ENCODE assay signal across 8 mouse cellular contexts in genomic region chr6:134862671-134863104, GRCm38 (mm10). TPM values are rescaled to one million over a fixed set of nuclear protein-coding genes. Genes with fewer than 3 reads are reported as not detected.
A peak's percentile ranks its signal among the peaks of the same experiment; 100 is the strongest.
DNase-seq lines count a peak whose midpoint lies in the region; ATAC-seq lines count a peak whose summit lies in the region.

No protein-coding gene starts in this region.

- H3K4me3 ChIP-seq in lung, embryonic 15.5 days: peak overlapping the region; percentile 20
- H3K4me3 ChIP-seq in embryonic facial prominence, embryonic 15.5 days (replicated peaks): peak overlapping the region; percentile 35
- peak overlapping the region; percentile 25 for H3K4me3 ChIP-seq in hindbrain, embryonic 11.5 days (ENCODE audit: low read depth, low read length)
- peak overlapping the region; percentile 37 for H3K4me3 ChIP-seq in midbrain, embryonic 13.5 days (replicated peaks)

- no peaks in the 10 kb centered on the region for H3K9me3 ChIP-seq in lung, embryonic 15.5 days
- no peaks in the 10 kb centered on the region for H3K9me3 ChIP-seq in embryonic facial prominence, embryonic 15.5 days (replicated peaks)
- no peaks in the 10 kb centered on the region for H3K9me3 ChIP-seq in hindbrain, embryonic 11.5 days (ENCODE audit: control insufficient read depth, low read length)
- H3K9me3 ChIP-seq in midbrain, embryonic 13.5 days: no peaks in the 10 kb centered on the region

- WGBS in lung, embryonic 15.5 days: 17% methylated on average over 13 of the region's 13 CpGs
- 7% methylated on average over 13 of the region's 13 CpGs for WGBS in embryonic facial prominence, embryonic 15.5 days
- 10% methylated on average over 13 of the region's 13 CpGs for WGBS in hindbrain, embryonic 11.5 days
- WGBS in midbrain, embryonic 13.5 days: 6% methylated on average over 13 of the region's 13 CpGs

- H3K27ac ChIP-seq in lung, embryonic 15.5 days: peak overlapping the region; percentile 17; the same call in 1 of the 2 replicates
- H3K27ac ChIP-seq in embryonic facial prominence, embryonic 15.5 days (replicated peaks): peak overlapping the region; percentile 73
- peak overlapping the region; percentile 81 for H3K27ac ChIP-seq in hindbrain, embryonic 11.5 days (ENCODE audit: low read depth, low read length)
- H3K27ac ChIP-seq in midbrain, embryonic 13.5 days: peak overlapping the region; percentile 86

- H3K4me1 ChIP-seq in lung, embryonic 15.5 days: peaks cover 26% of the 10 kb centered on the region
- H3K4me1 ChIP-seq in embryonic facial prominence, embryonic 15.5 days: peaks cover 12% of the 10 kb centered on the region
- H3K4me1 ChIP-seq in hindbrain, embryonic 11.5 days (replicated peaks; ENCODE audit: control insufficient read depth, insufficient read depth, low read length): peaks cover 5% of the 10 kb centered on the region; the same call in 1 of the 2 replicates
- peaks cover 19% of the 10 kb centered on the region for H3K4me1 ChIP-seq in midbrain, embryonic 13.5 days (replicated peaks)

- DNase-seq in lung, postnatal 14 days: no peak
- peak; percentile 75 for DNase-seq in hindbrain, embryonic 11.5 days (ENCODE audit: low spot score)
- DNase-seq in layer of hippocampus, postnatal 14 days (ENCODE audit: low spot score in 2 of 2): peak; percentile 34 to 40
- no peak for DNase-seq in adipocyte (ENCODE audit: low spot score)
- no peak for DNase-seq in right cerebral cortex, postnatal 14 days

- H3K36me3 ChIP-seq in lung, embryonic 15.5 days: no peaks in the 10 kb centered on the region
- H3K36me3 ChIP-seq in embryonic facial prominence, embryonic 15.5 days: no peaks in the 10 kb centered on the region
- H3K36me3 ChIP-seq in hindbrain, embryonic 11.5 days (ENCODE audit: control insufficient read depth, insufficient read depth, low read length): 0 out of 2 replicates have a peak, but pooled peaks cover 2% of the 10 kb centered on the region
- peaks cover 23% of the 10 kb centered on the region for H3K36me3 ChIP-seq in midbrain, embryonic 13.5 days

- no peaks in the 10 kb centered on the region for H3K27me3 ChIP-seq in lung, embryonic 15.5 days
- H3K27me3 ChIP-seq in embryonic facial prominence, embryonic 15.5 days: no peaks in the 10 kb centered on the region
- no peaks in the 10 kb centered on the region for H3K27me3 ChIP-seq in hindbrain, embryonic 11.5 days (ENCODE audit: control insufficient read depth, insufficient read depth, low read length)
- no peaks in the 10 kb centered on the region for H3K27me3 ChIP-seq in midbrain, embryonic 13.5 days

- peak overlapping the region; percentile 16 for H3K9ac ChIP-seq in lung, embryonic 15.5 days
- H3K9ac ChIP-seq in embryonic facial prominence, embryonic 15.5 days: no peak overlapping the region
- no peak overlapping the region for H3K9ac ChIP-seq in hindbrain, embryonic 11.5 days (ENCODE audit: low read depth, low read length)
- H3K9ac ChIP-seq in midbrain, embryonic 13.5 days (replicated peaks): peak overlapping the region; percentile 37

- H3K4me2 ChIP-seq in lung, embryonic 15.5 days: peak overlapping the region; percentile 48
- H3K4me2 ChIP-seq in embryonic facial prominence, embryonic 15.5 days (replicated peaks): peak overlapping the region; percentile 57
- H3K4me2 ChIP-seq in hindbrain, embryonic 11.5 days (replicated peaks; ENCODE audit: low read depth, low read length): peak overlapping the region; percentile 49
- peak overlapping the region; percentile 58 for H3K4me2 ChIP-seq in midbrain, embryonic 13.5 days (replicated peaks)

- peak; percentile 36; the same call in 1 of the 2 replicates for ATAC-seq in lung, embryonic 15.5 days (ENCODE audit: borderline replicate concordance, extremely low read depth, low FRiP score, low TSS enrichment)
- ATAC-seq in embryonic facial prominence, embryonic 15.5 days (ENCODE audit: insufficient number of reproducible peaks, low FRiP score, low TSS enrichment, low read depth): peak; percentile 73
- ATAC-seq in hindbrain, embryonic 11.5 days (ENCODE audit: low FRiP score): peak; percentile 87
- ATAC-seq in midbrain, embryonic 13.5 days: peak; percentile 86

RNA-seq across cellular contexts. Expression of gene Crebl2, which starts 32.7 kb away (rescaled TPM):
- polyA plus RNA-seq in lung, embryonic 15.5 days (2015; fragmentation: Nextera tagmentation; extraction: Ambion mirVana): 2.0 and 2.6 TPM in 2 replicates
- polyA plus RNA-seq in embryonic facial prominence, embryonic 15.5 days (2015; fragmentation: Nextera tagmentation; extraction: Ambion mirVana): 3.4 TPM in 2 replicates
- polyA plus RNA-seq in hindbrain, embryonic 11.5 days (2014; fragmentation: Nextera tagmentation; extraction: Ambion mirVana): 1.3 and 1.4 TPM in 2 replicates
- 10 to 100 TPM; 19.4 to 19.5 TPM for total RNA-seq in layer of hippocampus, postnatal 14 days (2021)
- polyA plus RNA-seq in midbrain, embryonic 13.5 days (2015; fragmentation: Nextera tagmentation; extraction: Ambion mirVana): 3.7 and 4.3 TPM in 2 replicates

RNA-seq across cellular contexts. Expression of gene Gpr19, which starts 35.7 kb away (rescaled TPM):
- 9.6 and 10.7 TPM in 2 replicates for polyA plus RNA-seq in lung, embryonic 15.5 days (2015; fragmentation: Nextera tagmentation; extraction: Ambion mirVana)
- polyA plus RNA-seq in embryonic facial prominence, embryonic 15.5 days (2015; fragmentation: Nextera tagmentation; extraction: Ambion mirVana): 6.8 and 7.4 TPM in 2 replicates
- polyA plus RNA-seq in hindbrain, embryonic 11.5 days (2014; fragmentation: Nextera tagmentation; extraction: Ambion mirVana): 27.7 and 29.4 TPM in 2 replicates
- 10 to 100 TPM; 24.1 to 24.7 TPM for total RNA-seq in layer of hippocampus, postnatal 14 days (2021)
- 45.0 and 47.9 TPM in 2 replicates for polyA plus RNA-seq in midbrain, embryonic 13.5 days (2015; fragmentation: Nextera tagmentation; extraction: Ambion mirVana)

RNA-seq across cellular contexts. Expression of gene Cdkn1b, which starts 57.5 kb away (rescaled TPM):
- 18.4 and 19.3 TPM in 2 replicates for polyA plus RNA-seq in lung, embryonic 15.5 days (2015; fragmentation: Nextera tagmentation; extraction: Ambion mirVana)
- polyA plus RNA-seq in embryonic facial prominence, embryonic 15.5 days (2015; fragmentation: Nextera tagmentation; extraction: Ambion mirVana): 17.0 and 18.8 TPM in 2 replicates
- 23.9 and 24.1 TPM in 2 replicates for polyA plus RNA-seq in hindbrain, embryonic 11.5 days (2014; fragmentation: Nextera tagmentation; extraction: Ambion mirVana)
- total RNA-seq in layer of hippocampus, postnatal 14 days (2021): 10 to 100 TPM; 55.5 to 57.1 TPM
- polyA plus RNA-seq in midbrain, embryonic 13.5 days (2015; fragmentation: Nextera tagmentation; extraction: Ambion mirVana): 33.8 and 35.1 TPM in 2 replicates

Comparison
In these comparisons a context has a peak if more than half of its experiments do, and no peak if none do; other contexts are left out.
1. ATAC-seq: peak in every context shown above with its lines; median percentile 87 in hindbrain, embryonic 11.5 days; 86 in midbrain, embryonic 13.5 days; 73 in embryonic facial prominence, embryonic 15.5 days; 36 in lung, embryonic 15.5 days.
2. H3K27ac ChIP-seq: peak in every context shown above with its lines; median percentile 86 in midbrain, embryonic 13.5 days; 81 in hindbrain, embryonic 11.5 days; 73 in embryonic facial prominence, embryonic 15.5 days; 17 in lung, embryonic 15.5 days.
3. H3K9ac ChIP-seq: peak in lung, embryonic 15.5 days (single experiment) and midbrain, embryonic 13.5 days (single experiment); none in embryonic facial prominence, embryonic 15.5 days (single experiment) and hindbrain, embryonic 11.5 days (single experiment).
4. DNase-seq: peak in hindbrain, embryonic 11.5 days (single experiment) and layer of hippocampus, postnatal 14 days (2 of 2); none in lung, postnatal 14 days (single experiment), adipocyte (single experiment) and right cerebral cortex, postnatal 14 days (single experiment).
5. Peak in every context shown above with its lines, with median percentiles within 50 percentile points of each other: H3K4me2 ChIP-seq and H3K4me3 ChIP-seq.